Mouse (Mus musculus) embryonic facial prominence, embryonic 12.5 days (tissue): ENCODE results near the gene Cd9. TPM values are rescaled to one million over a fixed set of nuclear protein-coding genes. Genes with fewer than 3 reads are reported as not detected.

ENCODE experiments used
- ATAC-seq: fragments of 200-750 bp; cut with Nextera tagmentation; 2 replicates; pipeline ENCODE4 v1.8.0; 2017; ENCODE audit not compliant: insufficient number of reproducible peaks, insufficient read depth, low FRiP score, low TSS enrichment
- H3K27ac ChIP-seq: fragments of 300-500 bp; sonication (generic); 2 replicates; pipeline ENCODE4 v1.5.1; 2016; ENCODE audit warnings: mild to moderate bottlenecking
- H3K27me3 ChIP-seq: fragments of 300-500 bp; sonication (generic); 2 replicates; pipeline ENCODE4 v1.6.1; 2016; ENCODE audit warnings: mild to moderate bottlenecking, moderate library complexity
- H3K36me3 ChIP-seq: fragments of 300-500 bp; sonication (generic); 2 replicates; pipeline ENCODE4 v1.6.1; 2016; ENCODE audit warnings: mild to moderate bottlenecking
- H3K4me1 ChIP-seq: fragments of 300-500 bp; sonication (generic); 2 replicates; pipeline ENCODE4 v1.6.1; 2016
- H3K4me2 ChIP-seq: fragments of 300-500 bp; sonication (generic); replicated peaks from 2 replicates; pipeline ENCODE4 v1.6.1; 2016; ENCODE audit warnings: mild to moderate bottlenecking, moderate library complexity
- H3K4me3 ChIP-seq: fragments of 300-500 bp; sonication (generic); 2 replicates; pipeline ENCODE4 v1.5.1; 2016; ENCODE audit warnings: mild to moderate bottlenecking
- H3K9ac ChIP-seq: fragments of 300-500 bp; sonication (generic); 2 replicates; pipeline ENCODE4 v1.6.1; 2016; ENCODE audit warnings: mild to moderate bottlenecking, moderate library complexity
- H3K9me3 ChIP-seq: fragments of 300-500 bp; sonication (generic); 2 replicates; pipeline ENCODE4 v1.6.1; 2016; ENCODE audit warnings: mild to moderate bottlenecking, moderate library complexity
- WGBS: fragments of 180-500 bp; shearing (Covaris S2); methylation state at CpG from one replicate; pipeline ENCODE4 v1.1.7; 2016; 5-methylcytosine and 5-hydroxymethylcytosine counted together
- polyA plus RNA-seq: library from polyadenylated mRNA; unstranded; fragments of >200 nt; fragmentation: Nextera tagmentation; extraction: Ambion mirVana; gene quantifications from 2 replicates; pipeline ENCODE4 v1.2.1, GENCODE M21; 2016

Cd9 gene
- polyA plus RNA-seq, 1 experiment from 2014 or later, result 72.0 TPM

- no peak overlapping the region for H3K27ac ChIP-seq
- H3K4me3 ChIP-seq, result no peak overlapping the region
- no peaks in the 10 kb centered on the region for H3K36me3 ChIP-seq
- 60% methylated on average over 5 of the region's 5 CpGs for WGBS
- H3K4me2 ChIP-seq, result no peak overlapping the region
- H3K9me3 ChIP-seq, result no peaks in the 10 kb centered on the region
- ATAC-seq, result no peak
- H3K27me3 ChIP-seq, result no peaks in the 10 kb centered on the region
- no peaks in the 10 kb centered on the region for H3K4me1 ChIP-seq
- no peak overlapping the region for H3K9ac ChIP-seq
These were observed 27.1 kb upstream of the Cd9 start for GRCm38 (mm10) chr6:125521558-125522193.

GRCm38 (mm10) chr6:125515503-125516315, 21.1 kb upstream of the Cd9 start:
- no peaks in the 10 kb centered on the region for H3K36me3 ChIP-seq

GRCm38 (mm10) chr6:125512950-125513596, 18.5 kb upstream of the Cd9 start:
- Histone ChIP-seq H3K9ac (no peak overlapping the region), H3K4me3 (no peak overlapping the region), H3K4me1 (0 out of 2 replicates have a peak, but pooled peaks cover 4% of the 10 kb centered on the region), H3K36me3 (no peaks in the 10 kb centered on the region), H3K27me3 (no peaks in the 10 kb centered on the region), H3K4me2 (no peak overlapping the region), H3K27ac (no peak overlapping the region), H3K9me3 (no peaks in the 10 kb centered on the region)
- WGBS, result 43% methylated on average over 6 of the region's 6 CpGs
- no peak for ATAC-seq

More at GRCm38 (mm10) chr6:125515503-125516315, 21.1 kb upstream of the Cd9 start:
- H3K4me2 ChIP-seq, result no peak overlapping the region
- no peaks in the 10 kb centered on the region for H3K4me1 ChIP-seq
- H3K9ac ChIP-seq, result no peak overlapping the region
- no peak for ATAC-seq
- H3K27me3 ChIP-seq, result no peaks in the 10 kb centered on the region
- no peak overlapping the region for H3K4me3 ChIP-seq
- WGBS, result 68% methylated on average over 11 of the region's 11 CpGs
- H3K27ac ChIP-seq, result no peak overlapping the region
- no peaks in the 10 kb centered on the region for H3K9me3 ChIP-seq

- Histone ChIP-seq H3K4me1 (0 out of 2 replicates have a peak, but pooled peaks cover 4% of the 10 kb centered on the region), H3K9ac (no peak overlapping the region), H3K27me3 (no peaks in the 10 kb centered on the region), H3K4me2 (no peak overlapping the region), H3K36me3 (no peaks in the 10 kb centered on the region), H3K27ac (no peak overlapping the region), H3K4me3 (no peak overlapping the region), H3K9me3 (no peaks in the 10 kb centered on the region)
- WGBS, result 79% methylated on average over 7 of the region's 7 CpGs
- ATAC-seq, result no peak
These were observed 16.6 kb upstream of the Cd9 start for GRCm38 (mm10) chr6:125511196-125511595.

- no peak overlapping the region for H3K9ac ChIP-seq
- no peaks in the 10 kb centered on the region for H3K36me3 ChIP-seq
- no peak for ATAC-seq
- 0 out of 2 replicates have a peak, but pooled peaks cover 4% of the 10 kb centered on the region for H3K4me1 ChIP-seq
- H3K27ac ChIP-seq, result no peak overlapping the region
- no peaks in the 10 kb centered on the region for H3K27me3 ChIP-seq
- H3K4me3 ChIP-seq, result no peak overlapping the region
- no peak overlapping the region for H3K4me2 ChIP-seq
- no peaks in the 10 kb centered on the region for H3K9me3 ChIP-seq
These were observed 16.1 kb upstream of the Cd9 start for GRCm38 (mm10) chr6:125510645-125511044.

GRCm38 (mm10) chr6:125509783-125510182, 15.2 kb upstream of the Cd9 start:
- no peak overlapping the region for H3K27ac ChIP-seq
- H3K9ac ChIP-seq, result no peak overlapping the region
- H3K4me1 ChIP-seq, result 0 out of 2 replicates have a peak, but pooled peaks cover 4% of the 10 kb centered on the region
- ATAC-seq, result no peak
- no peaks in the 10 kb centered on the region for H3K36me3 ChIP-seq
- H3K4me3 ChIP-seq, result no peak overlapping the region
- no peaks in the 10 kb centered on the region for H3K9me3 ChIP-seq
- H3K4me2 ChIP-seq, result no peak overlapping the region
- no peaks in the 10 kb centered on the region for H3K27me3 ChIP-seq
- WGBS, result 74% methylated on average over 3 of the region's 3 CpGs

GRCm38 (mm10) chr6:125506427-125506826, 11.8 kb upstream of the Cd9 start:
- H3K4me2 ChIP-seq, result no peak overlapping the region
- ATAC-seq, result no peak
- no peaks in the 10 kb centered on the region for H3K9me3 ChIP-seq
- WGBS, result 92% methylated on average over 4 of the region's 4 CpGs
- no peak overlapping the region for H3K4me3 ChIP-seq
- H3K4me1 ChIP-seq, result 0 out of 2 replicates have a peak, but pooled peaks cover 4% of the 10 kb centered on the region
- no peak overlapping the region for H3K9ac ChIP-seq
- no peak overlapping the region for H3K27ac ChIP-seq
- H3K27me3 ChIP-seq, result no peaks in the 10 kb centered on the region
- H3K36me3 ChIP-seq, result no peaks in the 10 kb centered on the region

- no peak for ATAC-seq
- WGBS, result 34% methylated on average over 3 of the region's 3 CpGs
- Histone ChIP-seq H3K4me2 (no peak overlapping the region), H3K36me3 (no peaks in the 10 kb centered on the region), H3K9ac (no peak overlapping the region), H3K4me3 (no peak overlapping the region), H3K27me3 (no peaks in the 10 kb centered on the region), H3K9me3 (no peaks in the 10 kb centered on the region), H3K27ac (no peak overlapping the region), H3K4me1 (no peaks in the 10 kb centered on the region)
These were observed 10.2 kb upstream of the Cd9 start for GRCm38 (mm10) chr6:125504622-125505355.

GRCm38 (mm10) chr6:125503186-125503802, 8.7 kb upstream of the Cd9 start:
- ATAC-seq, result no peak
- 87% methylated on average over 11 of the region's 11 CpGs for WGBS

GRCm38 (mm10) chr6:125498062-125498461, 3.5 kb upstream of the Cd9 start:
- Histone ChIP-seq H3K4me2 (no peak overlapping the region), H3K9ac (no peak overlapping the region), H3K9me3 (no peaks in the 10 kb centered on the region), H3K4me1 (peaks cover 9% of the 10 kb centered on the region; the same call in 1 of the 2 replicates), H3K4me3 (no peak overlapping the region), H3K27ac (no peak overlapping the region), H3K27me3 (peaks cover 13% of the 10 kb centered on the region), H3K36me3 (no peaks in the 10 kb centered on the region)
- 24% methylated on average over 5 of the region's 5 CpGs for WGBS
- ATAC-seq, result no peak

More at GRCm38 (mm10) chr6:125503186-125503802, 8.7 kb upstream of the Cd9 start:
- Histone ChIP-seq H3K9ac (no peak overlapping the region), H3K9me3 (no peaks in the 10 kb centered on the region), H3K36me3 (no peaks in the 10 kb centered on the region), H3K4me1 (no peaks in the 10 kb centered on the region), H3K27me3 (no peaks in the 10 kb centered on the region), H3K4me3 (no peak overlapping the region), H3K27ac (no peak overlapping the region), H3K4me2 (no peak overlapping the region)

- no peaks in the 10 kb centered on the region for H3K36me3 ChIP-seq
- H3K27me3 ChIP-seq, result peaks cover 19% of the 10 kb centered on the region
- 87% methylated on average over 12 of the region's 12 CpGs for WGBS
- H3K4me3 ChIP-seq, result no peak overlapping the region
- no peak overlapping the region for H3K9ac ChIP-seq
- no peak overlapping the region for H3K27ac ChIP-seq
- H3K4me1 ChIP-seq, result peaks cover 12% of the 10 kb centered on the region; the same call in 1 of the 2 replicates
- H3K4me2 ChIP-seq, result no peak overlapping the region
- no peak for ATAC-seq
- no peaks in the 10 kb centered on the region for H3K9me3 ChIP-seq
These were observed 1.8 kb upstream of the Cd9 start for GRCm38 (mm10) chr6:125496417-125496816.
